Comparison of ENCODE assay signal across 8 mouse cellular contexts in genomic region chr7:24325675-24326128, GRCm38 (mm10). TPM values are rescaled to one million over a fixed set of nuclear protein-coding genes. Genes with fewer than 3 reads are reported as not detected.
DNase-seq lines count a peak whose midpoint lies in the region; ATAC-seq and TF ChIP-seq lines count a peak whose summit lies in the region.

No protein-coding gene starts in this region.

- no peaks in the 10 kb centered on the region for H3K27me3 ChIP-seq in ES-Bruce4 (ENCODE audit: control insufficient read depth, insufficient read depth, low read length, poor library complexity, severe bottlenecking)
- no peaks in the 10 kb centered on the region for H3K27me3 ChIP-seq in limb, embryonic 11.5 days (ENCODE audit: control insufficient read depth, insufficient read depth, low read length)
- no peaks in the 10 kb centered on the region for H3K27me3 ChIP-seq in neural tube, embryonic 12.5 days (replicated peaks)

- 9% methylated on average over 13 of the region's 13 CpGs for WGBS in limb, embryonic 11.5 days
- 6% methylated on average over 13 of the region's 13 CpGs for WGBS in neural tube, embryonic 12.5 days

- ATAC-seq in limb, embryonic 11.5 days (ENCODE audit: insufficient number of reproducible peaks, low FRiP score, low TSS enrichment, low read depth) = peak; percentile 75; the same call in 1 of the 2 replicates
- peak; percentile 75 for ATAC-seq in neural tube, embryonic 12.5 days (ENCODE audit: low FRiP score, low read depth)
- ATAC-seq in megakaryocyte-erythroid progenitor cell, adult 5-6 weeks (replicated peaks; ENCODE audit: low FRiP score, low TSS enrichment, poor library complexity, severe bottlenecking) = no peak

- TF ChIP-seq CTCF in ES-Bruce4 (IDR thresholded peaks at IDR 0.05; ENCODE audit: low read depth, low read length) = peak; percentile 4

- H3K4me1 ChIP-seq in ES-Bruce4 (ENCODE audit: control insufficient read depth, insufficient read depth, low read length) = no peaks in the 10 kb centered on the region
- H3K4me1 ChIP-seq in limb, embryonic 11.5 days (ENCODE audit: control insufficient read depth, insufficient read depth, low read length) = no peaks in the 10 kb centered on the region
- peaks cover 3% of the 10 kb centered on the region; the same call in 1 of the 2 replicates for H3K4me1 ChIP-seq in neural tube, embryonic 12.5 days

- no peak for TF ChIP-seq EP300 in ES-Bruce4 (IDR thresholded peaks at IDR 0.05; ENCODE audit: insufficient read depth, low read depth, low read length)

- H3K9me3 ChIP-seq in ES-Bruce4 (replicated peaks; ENCODE audit: control insufficient read depth, insufficient read depth, low read length, poor library complexity, severe bottlenecking) = peaks cover 10% of the 10 kb centered on the region
- H3K9me3 ChIP-seq in limb, embryonic 11.5 days (ENCODE audit: control insufficient read depth, low read length) = no peaks in the 10 kb centered on the region
- no peaks in the 10 kb centered on the region for H3K9me3 ChIP-seq in neural tube, embryonic 12.5 days

- peak overlapping the region; percentile 59 for H3K4me3 ChIP-seq in ES-Bruce4 (ENCODE audit: low read depth, low read length)
- H3K4me3 ChIP-seq in limb, embryonic 11.5 days (ENCODE audit: low read depth, low read length) = peak overlapping the region; percentile 26
- H3K4me3 ChIP-seq in neural tube, embryonic 12.5 days = peak overlapping the region; percentile 33

- peak; percentile 31 for DNase-seq in ZHBTc4 (ENCODE audit: low read depth, low spot score)
- DNase-seq in frontal cortex, postnatal 25 days (ENCODE audit: low spot score in 2 of 2) = peak; percentile 45 to 54
- peak; percentile 65 for DNase-seq in limb, embryonic 11.5 days (ENCODE audit: low spot score)
- no peak for DNase-seq in thymus, adult 18-20 months
- DNase-seq in gastrocnemius, postnatal 36 days = no peak

- H3K9ac ChIP-seq in ES-Bruce4 (ENCODE audit: low read depth, poor library complexity, severe bottlenecking) = peak overlapping the region; percentile 24
- peak overlapping the region; percentile 27; the same call in 1 of the 2 replicates for H3K9ac ChIP-seq in limb, embryonic 11.5 days (ENCODE audit: low read length)
- 0 out of 2 replicates have a peak overlapping the region, but pooled peaks have one; percentile 27 for H3K9ac ChIP-seq in neural tube, embryonic 12.5 days

- H3K4me2 ChIP-seq in limb, embryonic 11.5 days (ENCODE audit: low read depth, severe bottlenecking) = peak overlapping the region; percentile 56
- peak overlapping the region; percentile 59 for H3K4me2 ChIP-seq in neural tube, embryonic 12.5 days (replicated peaks)

- intact Hi-C loops in gastrocnemius, postnatal 36 days (cut with DNase I) = no loop called here

- no peak overlapping the region for H3K27ac ChIP-seq in ES-Bruce4 (ENCODE audit: insufficient read depth, low read length)
- no peak overlapping the region for H3K27ac ChIP-seq in limb, embryonic 11.5 days (replicated peaks; ENCODE audit: low read depth, low read length)
- no peak overlapping the region for H3K27ac ChIP-seq in neural tube, embryonic 12.5 days

- no peak for TF ChIP-seq POLR2A in ES-Bruce4 (IDR thresholded peaks at IDR 0.05; ENCODE audit: insufficient read depth, low read length)

- no peaks in the 10 kb centered on the region for H3K36me3 ChIP-seq in ES-Bruce4 (ENCODE audit: control insufficient read depth, insufficient read depth, low read length, poor library complexity, severe bottlenecking)
- H3K36me3 ChIP-seq in limb, embryonic 11.5 days (ENCODE audit: control insufficient read depth, insufficient read depth, low read length) = no peaks in the 10 kb centered on the region
- H3K36me3 ChIP-seq in neural tube, embryonic 12.5 days = no peaks in the 10 kb centered on the region

RNA-seq across cellular contexts. Expression of gene Tescl, which starts 8.0 kb away (rescaled TPM):
- polyA plus RNA-seq in ES-Bruce4 (2011; ENCODE audit: insufficient read depth, insufficient read length, low read depth, missing spikeins) = not detected in 2 replicates
- not detected in 2 replicates for polyA plus RNA-seq in limb, embryonic 11.5 days (2014; fragmentation: Nextera tagmentation; extraction: Ambion mirVana)
- polyA plus RNA-seq in neural tube, embryonic 12.5 days (2016; fragmentation: Nextera tagmentation; extraction: Ambion mirVana) = not detected in 2 replicates
- total RNA-seq in megakaryocyte-erythroid progenitor cell, adult 5-6 weeks (2014; fragmentation: Nextera tagmentation) = not detected in 2 replicates
- total RNA-seq in megakaryocyte-erythroid progenitor cell, adult 5-6 weeks (2017) = not detected in 2 replicates
- total RNA-seq in gastrocnemius, postnatal 36 days (2021) = not detected

RNA-seq across cellular contexts. Expression of gene Zfp94, which starts 9.2 kb away (rescaled TPM):
- polyA plus RNA-seq in ES-Bruce4 (2011; ENCODE audit: insufficient read depth, insufficient read length, low read depth, missing spikeins) = 4.7 and 5.3 TPM in 2 replicates
- 13.2 and 14.2 TPM in 2 replicates for polyA plus RNA-seq in limb, embryonic 11.5 days (2014; fragmentation: Nextera tagmentation; extraction: Ambion mirVana)
- 16.3 and 18.4 TPM in 2 replicates for polyA plus RNA-seq in neural tube, embryonic 12.5 days (2016; fragmentation: Nextera tagmentation; extraction: Ambion mirVana)
- 3.3 and 6.7 TPM in 2 replicates for total RNA-seq in megakaryocyte-erythroid progenitor cell, adult 5-6 weeks (2014; fragmentation: Nextera tagmentation)
- 3.0 and 4.4 TPM in 2 replicates for total RNA-seq in megakaryocyte-erythroid progenitor cell, adult 5-6 weeks (2017)
- total RNA-seq in gastrocnemius, postnatal 36 days (2021) = 1 to 10 TPM; 1.5 to 1.9 TPM

RNA-seq across cellular contexts. Expression of gene Lypd5, which starts 23.3 kb away (rescaled TPM):
- polyA plus RNA-seq in ES-Bruce4 (2011; ENCODE audit: insufficient read depth, insufficient read length, low read depth, missing spikeins) = not detected in 2 replicates
- polyA plus RNA-seq in limb, embryonic 11.5 days (2014; fragmentation: Nextera tagmentation; extraction: Ambion mirVana) = not detected in 2 replicates
- polyA plus RNA-seq in neural tube, embryonic 12.5 days (2016; fragmentation: Nextera tagmentation; extraction: Ambion mirVana) = not detected in 2 replicates
- total RNA-seq in megakaryocyte-erythroid progenitor cell, adult 5-6 weeks (2014; fragmentation: Nextera tagmentation) = not detected in 2 replicates
- not detected in 2 replicates for total RNA-seq in megakaryocyte-erythroid progenitor cell, adult 5-6 weeks (2017)
- not detected for total RNA-seq in gastrocnemius, postnatal 36 days (2021)

RNA-seq across cellular contexts. Expression of gene Zfp61, which starts 24.7 kb away (rescaled TPM):
- polyA plus RNA-seq in ES-Bruce4 (2011; ENCODE audit: insufficient read depth, insufficient read length, low read depth, missing spikeins) = 5.6 and 9.0 TPM in 2 replicates
- 50.1 and 51.2 TPM in 2 replicates for polyA plus RNA-seq in limb, embryonic 11.5 days (2014; fragmentation: Nextera tagmentation; extraction: Ambion mirVana)
- polyA plus RNA-seq in neural tube, embryonic 12.5 days (2016; fragmentation: Nextera tagmentation; extraction: Ambion mirVana) = 41.3 and 43.7 TPM in 2 replicates
- total RNA-seq in megakaryocyte-erythroid progenitor cell, adult 5-6 weeks (2014; fragmentation: Nextera tagmentation) = 9.3 and 10.9 TPM in 2 replicates
- 16.0 and 47.7 TPM in 2 replicates for total RNA-seq in megakaryocyte-erythroid progenitor cell, adult 5-6 weeks (2017)
- total RNA-seq in gastrocnemius, postnatal 36 days (2021) = 1 to 10 TPM; 2.5 to 2.7 TPM

RNA-seq across cellular contexts. Expression of gene Kcnn4, which starts 44.4 kb away (rescaled TPM):
- polyA plus RNA-seq in ES-Bruce4 (2011; ENCODE audit: insufficient read depth, insufficient read length, low read depth, missing spikeins) = 1.4 and 1.8 TPM in 2 replicates
- polyA plus RNA-seq in limb, embryonic 11.5 days (2014; fragmentation: Nextera tagmentation; extraction: Ambion mirVana) = 2.6 and 2.7 TPM in 2 replicates
- 1.7 and 2.3 TPM in 2 replicates for polyA plus RNA-seq in neural tube, embryonic 12.5 days (2016; fragmentation: Nextera tagmentation; extraction: Ambion mirVana)
- 120 and 147 TPM in 2 replicates for total RNA-seq in megakaryocyte-erythroid progenitor cell, adult 5-6 weeks (2014; fragmentation: Nextera tagmentation)
- total RNA-seq in megakaryocyte-erythroid progenitor cell, adult 5-6 weeks (2017) = 121 and 155 TPM in 2 replicates
- total RNA-seq in gastrocnemius, postnatal 36 days (2021) = 1 to 10 TPM in 1 of 2 experiments, under 1 TPM in 1; 0.42 to 1.2 TPM

Comparison
In these comparisons a context has a peak if more than half of its experiments do, and no peak if none do; other contexts are left out.
1. DNase-seq: peak in ZHBTc4 (single experiment), frontal cortex, postnatal 25 days (2 of 2) and limb, embryonic 11.5 days (single experiment); none in thymus, adult 18-20 months (0 of 2) and gastrocnemius, postnatal 36 days (0 of 2).
2. Peak in every context shown above with its lines, with median percentiles within 50 percentile points of each other: H3K4me3 ChIP-seq and H3K9ac ChIP-seq.